11 mouse cellular contexts compared by ENCODE assay signal in the genomic region with DNA sequence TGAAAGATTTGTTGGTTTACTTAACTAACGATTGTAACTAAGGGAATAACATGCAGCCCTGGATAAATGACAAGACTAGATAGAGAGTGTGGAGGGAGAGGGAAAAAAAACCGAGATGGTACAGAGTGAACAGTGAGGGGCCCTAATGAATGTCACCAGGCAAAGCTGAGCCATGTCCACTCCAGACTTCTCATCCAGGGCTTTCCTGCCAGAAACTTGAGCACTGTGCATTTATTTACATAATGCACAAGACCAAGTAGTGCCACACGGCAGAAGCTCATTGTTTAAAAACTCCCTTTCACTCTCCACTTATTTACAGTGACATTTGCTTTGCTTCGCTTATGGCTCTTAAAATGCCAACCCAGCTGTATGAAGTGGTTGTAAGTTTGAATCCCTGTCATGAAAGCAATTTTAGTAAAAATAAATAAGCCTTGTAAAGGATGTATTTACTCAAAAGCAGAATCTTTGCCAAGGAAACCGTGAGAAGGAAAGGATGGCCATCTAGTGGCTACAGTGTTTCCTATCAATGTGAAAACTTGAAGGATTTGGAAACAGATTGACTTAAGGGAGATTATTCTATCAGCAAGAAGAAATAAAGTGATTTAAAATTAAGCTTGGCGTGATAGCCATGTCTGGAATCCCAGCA. TPM values are rescaled to one million over a fixed set of nuclear protein-coding genes. Genes with fewer than 3 reads are reported as not detected.
DNase-seq lines count a peak whose midpoint lies in the region; ATAC-seq lines count a peak whose summit lies in the region.
"Had no signal": no experiment of that assay in that cellular context is flagged by ENCODE, and none has a peak within 500 bp of the region (broad histone marks: within the 10 kb centered on the region; RNA-seq: fewer than 3 reads in every experiment).

No protein-coding gene starts in this region.

- WGBS in kidney, embryonic 16.5 days = 43% methylated on average over 6 of the region's 6 CpGs

- no peaks in the 10 kb centered on the region for H3K9me3 ChIP-seq in kidney, embryonic 16.5 days (ENCODE audit: low read length)
- H3K9me3 ChIP-seq: heart, embryonic 12.5 days had no signal

- H3K9ac ChIP-seq in kidney, embryonic 16.5 days (replicated peaks; ENCODE audit: low read length) = no peak overlapping the region
- H3K9ac ChIP-seq: heart, embryonic 12.5 days had no signal

- H3K36me3 ChIP-seq in kidney, embryonic 16.5 days (ENCODE audit: insufficient read depth, low read length) = no peaks in the 10 kb centered on the region
- H3K36me3 ChIP-seq: heart, embryonic 12.5 days had no signal

- H3K27ac ChIP-seq in kidney, embryonic 16.5 days (ENCODE audit: low read length) = 0 out of 2 replicates have a peak overlapping the region, but pooled peaks have one; percentile 12

- no peak overlapping the region for H3K4me2 ChIP-seq in kidney, embryonic 16.5 days (replicated peaks; ENCODE audit: low read depth, low read length)
- H3K4me2 ChIP-seq: heart, embryonic 12.5 days had no signal

- no peaks in the 10 kb centered on the region for H3K27me3 ChIP-seq in kidney, embryonic 16.5 days (ENCODE audit: insufficient read depth, low read length)
- H3K27me3 ChIP-seq: heart, embryonic 12.5 days had no signal

- peak; percentile 10 for DNase-seq in cerebellum, adult 9-10 months
- DNase-seq in cerebellum, postnatal 4 days (ENCODE audit: low spot score in 2 of 2) = no peak
- DNase-seq in kidney, postnatal 14 days = no peak
- DNase-seq in right cerebral cortex, adult 18-20 months = peak; percentile 34
- DNase-seq in right cerebral cortex, postnatal 36 days (ENCODE audit: low spot score in 2 of 2) = no peak
- peak; percentile 60 for DNase-seq in telencephalon, adult 2 months (ENCODE audit: low read depth, low spot score)
- DNase-seq in layer of hippocampus, adult 9-10 months (ENCODE audit: low spot score) = no peak
- DNase-seq: lung, postnatal 14 days had no signal

- 0 out of 2 replicates have a peak, but pooled peaks cover 3% of the 10 kb centered on the region for H3K4me1 ChIP-seq in kidney, embryonic 16.5 days (ENCODE audit: insufficient read depth, low read length)
- H3K4me1 ChIP-seq: heart, embryonic 12.5 days had no signal

- H3K4me3 ChIP-seq in kidney, embryonic 16.5 days (ENCODE audit: low read length) = no peak overlapping the region
- H3K4me3 ChIP-seq: erythroblast, embryonic 14.5 days; heart, embryonic 12.5 days had no signal

- peak; percentile 19; the same call in 1 of the 2 replicates for ATAC-seq in kidney, embryonic 16.5 days (ENCODE audit: low FRiP score, low TSS enrichment)

RNA-seq across cellular contexts. Expression of gene Pitrm1, which starts 12.5 kb away (rescaled TPM):
- polyA plus RNA-seq in kidney, embryonic 16.5 days (2015; fragmentation: Nextera tagmentation; extraction: Ambion mirVana) = 105 and 112 TPM in 2 replicates

Comparison
In these comparisons a context has a peak if more than half of its experiments do, and no peak if none do; other contexts are left out.
1. DNase-seq: peak in cerebellum, adult 9-10 months (single experiment), right cerebral cortex, adult 18-20 months (single experiment) and telencephalon, adult 2 months (single experiment); none in cerebellum, postnatal 4 days (0 of 2), kidney, postnatal 14 days (single experiment), right cerebral cortex, postnatal 36 days (0 of 2) and layer of hippocampus, adult 9-10 months (single experiment).